Mouse (Mus musculus): ENCODE results near the gene Zbtb38. TPM values are rescaled to one million over a fixed set of nuclear protein-coding genes. Genes with fewer than 3 reads are reported as not detected.

Gene Zbtb38
- polyA plus RNA-seq, 1 experiment from 2014 or later, result 24.9 TPM

DNA sequence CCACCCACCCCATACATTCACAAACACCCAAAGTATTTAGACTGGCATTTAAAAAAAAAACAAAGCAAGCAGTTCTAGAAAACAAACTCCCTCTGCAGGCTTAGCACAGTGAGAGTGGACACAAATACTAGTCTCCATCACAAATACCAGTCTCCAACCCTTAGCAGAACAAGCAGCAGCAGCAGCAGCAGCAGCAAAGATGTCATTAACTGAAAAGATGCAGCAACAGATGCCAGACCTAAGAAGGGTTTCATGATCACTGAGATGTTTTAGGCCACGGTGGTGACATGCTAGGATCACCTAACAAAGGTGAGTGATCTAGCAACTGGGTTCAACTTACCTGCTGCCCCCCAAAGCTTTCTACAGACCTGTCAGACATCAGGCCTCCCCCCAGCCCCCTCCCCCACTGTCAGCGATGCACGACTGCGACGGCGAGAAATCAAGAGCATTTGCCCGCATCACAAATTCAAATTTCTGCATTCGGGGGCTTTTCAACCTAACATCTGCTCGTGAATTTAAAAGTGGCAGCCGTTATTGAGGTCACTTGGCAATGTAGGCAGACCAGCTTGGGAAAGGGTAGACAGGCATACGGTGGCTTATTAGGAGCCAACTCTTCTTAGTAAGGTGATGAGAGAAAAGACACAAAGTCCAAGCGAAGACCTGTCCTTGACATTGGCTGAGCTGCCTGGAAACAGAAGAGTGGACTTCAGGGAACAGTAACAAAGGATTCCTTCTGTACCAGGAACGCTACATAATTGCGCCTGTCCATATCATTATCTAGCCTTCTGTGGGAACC lies 26.1 kb downstream of the Zbtb38 start:
- Histone ChIP-seq H3K9ac (no peak overlapping the region), H3K36me3 (no peaks in the 10 kb centered on the region), H3K27ac (no peak overlapping the region), H3K4me1 (0 out of 2 replicates have a peak, but pooled peaks cover 4% of the 10 kb centered on the region), H3K4me2 (no peak overlapping the region), H3K9me3 (no peaks in the 10 kb centered on the region), H3K27me3 (replicated peaks) (no peaks in the 10 kb centered on the region), H3K4me3 (replicated peaks) (no peak overlapping the region)
- ATAC-seq (ENCODE audit: insufficient read depth, low FRiP score, low read depth), result no peak
- WGBS, result 66% methylated on average over 14 of the region's 14 CpGs

DNA sequence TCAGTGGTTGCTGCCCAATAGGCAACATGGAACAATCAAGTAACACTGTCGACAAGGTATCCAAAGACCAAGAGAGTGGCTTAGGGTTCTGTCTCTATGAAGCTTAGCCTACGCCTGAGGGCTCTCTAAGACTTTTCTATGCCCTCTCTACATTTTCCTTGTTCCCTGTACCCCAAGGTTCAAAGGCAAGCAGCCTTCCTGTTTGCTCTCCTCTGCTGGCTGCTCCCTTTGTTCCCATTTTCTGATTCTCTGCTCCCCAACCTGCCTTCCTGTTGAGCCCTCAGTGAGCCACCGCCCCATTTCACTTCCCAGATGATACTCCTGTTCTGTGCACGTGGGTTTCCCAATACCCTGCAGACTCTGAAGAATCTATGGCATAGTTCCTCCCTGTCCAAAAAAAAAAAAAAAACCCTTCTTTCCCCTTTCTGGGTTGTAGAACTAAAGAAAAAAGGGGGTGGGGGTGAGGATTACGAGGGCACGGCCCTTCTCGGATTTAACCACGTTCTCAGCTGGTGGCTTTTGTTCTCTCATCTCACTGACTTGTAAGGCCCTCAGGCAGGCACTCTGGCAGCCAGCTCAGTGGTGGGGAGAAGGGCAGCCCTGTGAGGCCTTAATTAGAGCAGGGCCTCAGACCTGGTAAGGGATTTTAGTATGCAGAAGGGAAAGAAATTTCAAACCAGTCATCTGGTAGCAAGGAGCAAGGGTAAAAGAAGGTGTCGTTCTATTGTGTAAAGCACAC lies 26.9 kb downstream of the Zbtb38 start:
- Histone ChIP-seq H3K36me3 (no peaks in the 10 kb centered on the region), H3K9ac (no peak overlapping the region), H3K4me3 (replicated peaks) (no peak overlapping the region), H3K4me2 (no peak overlapping the region), H3K9me3 (no peaks in the 10 kb centered on the region), H3K27ac (no peak overlapping the region), H3K4me1 (0 out of 2 replicates have a peak, but pooled peaks cover 4% of the 10 kb centered on the region), H3K27me3 (replicated peaks) (no peaks in the 10 kb centered on the region)
- ATAC-seq (ENCODE audit: insufficient read depth, low FRiP score, low read depth), result no peak
- 48% methylated on average over 9 of the region's 9 CpGs for WGBS

DNA sequence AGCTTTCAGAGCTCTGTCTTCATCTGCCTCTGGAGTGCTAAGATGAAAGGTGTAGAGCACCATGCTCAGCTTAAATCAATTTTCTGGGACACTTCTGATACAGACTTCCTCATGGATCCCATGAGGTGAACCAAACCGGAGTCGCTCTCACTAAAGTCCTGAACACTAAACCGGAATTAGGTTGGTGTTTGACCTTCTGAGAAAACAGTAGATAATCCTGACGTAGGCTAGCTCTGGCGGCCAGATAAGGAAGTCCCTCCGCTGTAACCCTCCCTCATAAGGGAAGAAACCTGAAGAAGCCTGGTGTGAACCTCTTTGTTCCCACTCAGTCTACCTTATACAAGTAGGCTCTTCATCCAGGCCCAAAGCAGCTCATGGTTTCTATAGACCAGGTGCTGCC lies 29.0 kb downstream of the Zbtb38 start:
- no peaks in the 10 kb centered on the region for H3K27me3 ChIP-seq (replicated peaks)
- H3K4me2 ChIP-seq, result no peak overlapping the region
- H3K36me3 ChIP-seq, result no peaks in the 10 kb centered on the region
- 0 out of 2 replicates have a peak, but pooled peaks cover 6% of the 10 kb centered on the region for H3K4me1 ChIP-seq
- no peak overlapping the region for H3K4me3 ChIP-seq (replicated peaks)
- H3K9ac ChIP-seq, result no peak overlapping the region
- H3K27ac ChIP-seq, result no peak overlapping the region
- no peak for ATAC-seq (ENCODE audit: insufficient read depth, low FRiP score, low read depth)
- no peaks in the 10 kb centered on the region for H3K9me3 ChIP-seq
- WGBS, result 71% methylated on average over 6 of the region's 6 CpGs

DNA sequence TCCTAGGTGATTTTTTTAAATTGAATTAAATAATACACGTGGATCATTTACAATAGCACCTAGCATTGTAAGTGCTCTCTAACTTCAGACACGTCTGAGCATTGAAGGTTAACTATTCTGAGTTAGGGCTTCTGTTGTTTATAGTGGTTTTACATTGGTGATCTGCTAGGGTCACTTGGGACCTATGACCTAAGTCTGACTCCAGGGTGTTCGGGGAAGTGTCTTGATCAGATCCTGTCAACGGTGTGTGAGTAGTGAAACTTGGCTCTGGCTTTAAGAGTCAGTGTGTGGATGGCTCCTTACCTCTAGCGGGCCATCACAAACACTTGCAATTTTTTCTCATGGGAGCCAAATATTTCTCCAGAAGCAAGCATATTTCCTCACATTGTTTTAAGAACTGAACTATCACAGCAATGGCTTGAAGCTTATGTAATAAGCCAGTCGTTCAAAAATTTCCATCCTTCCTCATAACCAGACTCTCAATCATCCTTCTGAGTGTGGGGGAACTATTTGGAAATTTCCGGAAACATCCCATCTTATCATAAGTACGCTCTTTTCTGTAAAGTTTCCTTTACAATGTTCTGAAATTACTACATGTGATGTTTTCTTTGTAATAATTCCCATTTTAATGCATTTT lies 31.4 kb downstream of the Zbtb38 start:
- 84% methylated on average over 8 of the region's 8 CpGs for WGBS
- Histone ChIP-seq H3K4me3 (replicated peaks) (no peak overlapping the region), H3K27me3 (replicated peaks) (no peaks in the 10 kb centered on the region), H3K36me3 (no peaks in the 10 kb centered on the region), H3K27ac (peak overlapping the region; percentile 95; the same call in 1 of the 2 replicates), H3K4me2 (no peak overlapping the region), H3K4me1 (0 out of 2 replicates have a peak, but pooled peaks cover 6% of the 10 kb centered on the region), H3K9me3 (no peaks in the 10 kb centered on the region), H3K9ac (no peak overlapping the region)
- no peak for ATAC-seq (ENCODE audit: insufficient read depth, low FRiP score, low read depth)

DNA sequence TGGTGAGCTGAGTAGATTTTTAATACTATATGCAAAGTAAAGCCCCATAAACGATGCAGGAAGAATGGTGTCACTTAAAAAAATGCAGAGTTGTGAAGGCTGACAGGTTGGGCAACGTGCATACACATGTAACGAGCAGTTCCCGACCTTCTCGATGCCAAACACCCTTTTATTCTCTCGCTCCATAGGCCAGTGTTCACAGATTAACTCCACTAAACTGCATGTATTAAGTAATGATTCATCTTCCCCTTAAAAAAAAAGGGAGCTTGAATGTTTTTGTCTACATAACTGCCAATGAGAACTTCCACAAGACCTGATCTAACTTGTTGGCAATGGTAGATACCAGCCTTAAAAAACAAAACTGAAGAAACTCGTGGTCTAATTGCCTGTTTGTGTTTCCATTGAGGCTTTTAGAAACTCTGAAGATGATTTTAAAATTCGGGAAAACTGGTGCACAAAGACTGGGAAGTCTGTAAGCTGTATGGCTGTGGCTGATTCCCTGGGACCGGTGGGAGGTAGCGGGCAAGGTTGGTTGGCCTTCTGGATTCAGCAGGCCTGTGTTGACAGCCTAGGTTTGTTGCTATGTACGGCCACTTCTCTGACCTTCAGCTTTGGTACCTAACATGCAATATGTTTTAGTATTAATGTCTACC lies 32.0 kb downstream of the Zbtb38 start:
- Histone ChIP-seq H3K27ac (peak overlapping the region; percentile 95), H3K9ac (no peak overlapping the region), H3K36me3 (no peaks in the 10 kb centered on the region), H3K4me2 (peak overlapping the region; percentile 73), H3K9me3 (no peaks in the 10 kb centered on the region), H3K4me3 (replicated peaks) (no peak overlapping the region), H3K4me1 (0 out of 2 replicates have a peak, but pooled peaks cover 6% of the 10 kb centered on the region), H3K27me3 (replicated peaks) (no peaks in the 10 kb centered on the region)
- no peak for ATAC-seq (ENCODE audit: insufficient read depth, low FRiP score, low read depth)
- 61% methylated on average over 11 of the region's 11 CpGs for WGBS

DNA sequence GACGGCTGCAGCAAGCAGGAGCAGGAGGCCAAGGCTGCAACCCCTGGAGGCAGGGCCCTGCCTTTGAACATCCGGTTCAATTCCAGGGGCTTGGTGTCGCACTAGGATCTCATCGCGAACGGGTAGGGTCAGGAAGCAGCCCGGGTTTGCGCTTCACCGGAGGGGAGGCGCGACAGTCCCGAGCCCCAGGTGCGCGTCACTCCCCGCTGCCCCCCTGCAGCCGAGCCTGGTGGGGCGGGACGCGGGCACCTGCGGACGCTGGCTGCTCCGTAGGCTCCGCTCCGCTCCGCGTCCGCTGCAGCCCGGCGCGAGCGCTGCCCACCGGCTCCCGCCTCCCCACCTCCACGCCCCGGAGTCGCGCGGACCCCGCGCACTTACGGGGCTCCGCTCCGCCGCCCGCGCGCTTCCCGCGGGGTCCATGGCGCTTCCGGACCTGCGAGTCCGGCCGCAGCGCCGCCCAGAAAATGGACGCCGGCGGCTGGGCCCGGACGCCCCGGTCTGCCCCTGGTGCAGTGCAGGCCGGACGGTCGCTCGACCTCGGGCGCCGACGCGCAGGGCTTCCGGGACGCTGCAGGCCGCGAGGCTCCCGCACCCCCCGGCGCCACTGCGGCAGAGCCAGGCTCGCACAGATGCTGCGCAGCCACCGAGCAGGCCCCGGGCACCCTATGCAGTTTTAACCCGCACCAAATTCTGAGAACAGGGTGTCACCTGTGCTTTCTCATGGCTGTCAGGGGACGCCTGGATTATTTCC lies 33.0 kb downstream of the Zbtb38 start:
- Histone ChIP-seq H3K36me3 (no peaks in the 10 kb centered on the region), H3K9me3 (no peaks in the 10 kb centered on the region), H3K27me3 (replicated peaks) (no peaks in the 10 kb centered on the region), H3K4me3 (replicated peaks) (peak overlapping the region; percentile 64), H3K4me1 (0 out of 2 replicates have a peak, but pooled peaks cover 6% of the 10 kb centered on the region), H3K27ac (peak overlapping the region; percentile 95), H3K9ac (peak overlapping the region; percentile 78), H3K4me2 (peak overlapping the region; percentile 73)
- ATAC-seq (ENCODE audit: insufficient read depth, low FRiP score, low read depth), result peak; percentile 80
- whole genome bisulfite sequencing, result under 1% methylated on average over 80 of the region's 85 CpGs

DNA sequence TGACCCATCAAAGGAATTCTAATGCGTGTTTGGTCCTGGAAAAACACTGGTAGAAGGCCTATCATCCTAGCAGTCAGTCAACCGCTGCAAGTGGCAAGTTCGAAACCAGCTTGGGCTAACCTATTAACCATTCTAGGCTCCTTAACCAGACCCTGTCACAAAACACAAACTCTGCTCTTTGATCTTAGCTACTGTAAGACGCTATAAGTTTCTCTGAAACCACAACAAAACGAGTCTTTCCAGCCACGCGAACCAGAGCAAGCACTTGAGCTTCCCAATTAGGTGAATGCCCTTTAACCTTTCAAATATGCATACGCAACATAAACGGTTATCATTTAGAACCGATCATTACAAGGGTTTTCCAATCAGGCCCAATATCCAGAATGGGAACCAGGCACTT lies 33.7 kb downstream of the Zbtb38 start:
- Histone ChIP-seq H3K4me1 (0 out of 2 replicates have a peak, but pooled peaks cover 6% of the 10 kb centered on the region), H3K9me3 (no peaks in the 10 kb centered on the region), H3K9ac (no peak overlapping the region; the same call in 1 of the 2 replicates), H3K27me3 (replicated peaks) (no peaks in the 10 kb centered on the region), H3K4me3 (replicated peaks) (peak overlapping the region; percentile 64), H3K36me3 (no peaks in the 10 kb centered on the region), H3K27ac (peak overlapping the region; percentile 95), H3K4me2 (peak overlapping the region; percentile 73)
- WGBS, result 47% methylated on average over 10 of the region's 10 CpGs
- no peak for ATAC-seq (ENCODE audit: insufficient read depth, low FRiP score, low read depth)

DNA sequence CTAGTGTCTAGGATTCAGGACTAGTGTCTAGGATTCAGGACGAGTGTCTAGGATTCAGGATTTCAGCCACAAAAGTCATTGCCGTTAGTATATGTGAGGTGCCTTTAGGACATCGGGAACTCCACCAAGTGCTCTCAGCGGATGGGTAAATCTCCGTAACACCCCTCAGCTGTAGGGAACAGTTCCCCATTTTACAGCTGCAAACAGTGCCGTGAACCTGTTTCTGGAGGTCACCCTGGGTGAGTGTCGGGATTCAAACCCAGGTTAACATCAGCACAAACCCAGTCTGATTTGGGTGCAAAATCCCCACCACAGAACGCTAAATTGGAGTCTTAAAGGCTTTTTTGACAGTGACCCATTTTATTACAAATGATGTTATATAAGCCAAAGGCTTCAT lies 34.2 kb downstream of the Zbtb38 start:
- 87% methylated on average over 8 of the region's 8 CpGs for WGBS
- 0 out of 2 replicates have a peak, but pooled peaks cover 6% of the 10 kb centered on the region for H3K4me1 ChIP-seq

DNA sequence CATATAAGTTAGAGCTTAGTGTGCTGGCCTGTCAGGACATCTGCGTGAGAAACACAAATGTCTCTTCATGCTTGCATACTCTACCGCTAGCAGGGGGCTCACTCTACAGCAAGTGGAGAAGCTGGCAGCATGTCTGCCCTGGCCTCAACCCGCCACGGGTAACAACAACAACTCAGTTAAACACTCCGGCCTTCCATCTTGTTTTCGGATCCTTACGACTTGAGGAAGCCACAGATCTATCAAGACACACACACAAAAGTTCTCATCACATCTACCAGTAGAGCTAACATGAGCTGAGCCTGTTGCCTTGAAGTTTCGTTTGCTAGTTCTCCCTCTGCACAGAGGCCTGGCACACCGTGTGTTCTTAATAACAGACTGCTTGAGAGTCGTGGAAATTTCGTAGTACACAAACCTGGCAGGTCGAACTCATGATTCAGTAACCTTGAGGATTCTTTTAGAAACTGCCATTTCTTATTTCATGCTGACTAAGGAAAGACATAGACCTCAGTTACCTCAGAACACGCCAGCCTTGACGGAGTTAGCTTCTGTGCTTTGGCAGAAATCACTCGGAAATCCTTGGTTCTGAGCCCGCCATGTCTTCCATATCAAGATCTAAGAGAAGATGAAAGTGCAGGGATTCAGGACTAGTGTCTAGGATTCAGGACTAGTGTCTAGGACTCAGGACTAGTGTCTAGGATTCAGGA lies 34.8 kb downstream of the Zbtb38 start:
- no peak overlapping the region for H3K4me2 ChIP-seq
- WGBS, result 88% methylated on average over 16 of the region's 16 CpGs
- H3K9me3 ChIP-seq, result no peaks in the 10 kb centered on the region
- 0 out of 2 replicates have a peak, but pooled peaks cover 6% of the 10 kb centered on the region for H3K4me1 ChIP-seq
- H3K27me3 ChIP-seq (replicated peaks), result no peaks in the 10 kb centered on the region
- no peak overlapping the region for H3K4me3 ChIP-seq (replicated peaks)
- no peak overlapping the region for H3K9ac ChIP-seq
- no peaks in the 10 kb centered on the region for H3K36me3 ChIP-seq
- ATAC-seq (ENCODE audit: insufficient read depth, low FRiP score, low read depth), result no peak
- H3K27ac ChIP-seq, result no peak overlapping the region

More for the DNA sequence above, 34.2 kb downstream of the Zbtb38 start:
- no peaks in the 10 kb centered on the region for H3K9me3 ChIP-seq
- no peaks in the 10 kb centered on the region for H3K36me3 ChIP-seq
- peak overlapping the region; percentile 73 for H3K4me2 ChIP-seq
- no peak overlapping the region for H3K27ac ChIP-seq
- H3K4me3 ChIP-seq (replicated peaks), result peak overlapping the region; percentile 64; the same call in 1 of the 2 replicates
- ATAC-seq (ENCODE audit: insufficient read depth, low FRiP score, low read depth), result no peak
- H3K9ac ChIP-seq, result no peak overlapping the region
- no peaks in the 10 kb centered on the region for H3K27me3 ChIP-seq (replicated peaks)

DNA sequence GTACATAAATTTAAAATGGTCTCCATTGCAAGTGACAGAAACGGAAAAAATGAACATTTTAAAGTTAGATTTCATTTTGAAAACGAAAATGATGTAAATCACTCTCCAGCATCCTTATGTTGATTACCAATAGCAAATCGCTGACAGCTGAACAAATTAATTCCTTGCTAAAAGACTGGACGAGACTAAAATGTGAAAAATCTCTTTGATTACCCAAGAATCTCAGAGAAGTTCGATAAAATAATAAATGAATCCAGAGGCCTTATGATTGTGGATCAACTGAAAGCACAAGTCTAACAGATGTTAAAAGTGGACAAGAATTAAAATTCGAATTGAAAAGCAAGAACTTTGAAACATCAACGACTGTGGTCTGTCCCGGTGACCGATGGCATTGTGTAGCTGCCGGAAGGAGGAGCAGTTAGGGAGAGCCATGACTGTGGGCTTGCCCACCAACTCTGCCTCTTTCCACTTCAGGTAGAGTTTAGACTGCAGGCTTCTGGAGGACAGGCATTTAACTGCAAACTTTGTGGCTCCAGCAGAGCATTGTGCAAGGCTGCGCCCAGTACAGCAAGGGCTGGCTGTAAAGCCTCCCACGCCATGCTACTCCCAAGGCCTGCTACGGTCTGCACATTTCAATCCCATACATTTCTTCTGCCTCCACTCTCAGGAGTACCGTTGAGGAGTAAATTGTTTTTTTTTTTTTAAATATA lies 35.7 kb downstream of the Zbtb38 start:
- H3K4me1 ChIP-seq, result 0 out of 2 replicates have a peak, but pooled peaks cover 6% of the 10 kb centered on the region
- 84% methylated on average over 14 of the region's 14 CpGs for WGBS
- H3K27me3 ChIP-seq (replicated peaks), result no peaks in the 10 kb centered on the region
- no peak overlapping the region for H3K9ac ChIP-seq
- no peak overlapping the region for H3K4me3 ChIP-seq (replicated peaks)
- no peak overlapping the region for H3K4me2 ChIP-seq
- H3K9me3 ChIP-seq, result no peaks in the 10 kb centered on the region
- no peaks in the 10 kb centered on the region for H3K36me3 ChIP-seq
- no peak overlapping the region for H3K27ac ChIP-seq
- ATAC-seq (ENCODE audit: insufficient read depth, low FRiP score, low read depth), result no peak

Measured in stomach, embryonic 15.5 days (tissue).